Mouse (Mus musculus) embryonic fibroblast, embryonic 13.5 days (primary cell): ENCODE measurements around the gene Faf2.

Experiments used
- CTCF ChIP-seq: IDR thresholded peaks from 2 replicates; pipeline ENCODE4 v1.5.1; 2011; ENCODE audit warnings: mild to moderate bottlenecking, control low read depth, low read length, moderate library complexity, borderline replicate concordance; ENCODE audit not compliant: insufficient read depth
- POLR2A ChIP-seq: IDR thresholded peaks from 2 replicates; pipeline ENCODE4 v1.6.1; 2011; ENCODE audit warnings: low read depth, mild to moderate bottlenecking, control low read depth, low read length, moderate library complexity

- TF ChIP-seq CTCF (no peak), POLR2A (no peak)
Observed at GRCm38 (mm10) chr13:54596107-54596690, 25.4 kb upstream of the Faf2 start.
